Mouse (Mus musculus): ENCODE data around the gene Agap1. TPM values are rescaled to one million over a fixed set of nuclear protein-coding genes. Genes with fewer than 3 reads are reported as not detected.
A peak's percentile ranks its signal among the peaks of the same experiment; 100 is the strongest.

Gene Agap1
- polyA plus RNA-seq (2015; fragmentation: Nextera tagmentation; extraction: Ambion mirVana), result 10.6 and 11.5 TPM in 2 replicates

DNA sequence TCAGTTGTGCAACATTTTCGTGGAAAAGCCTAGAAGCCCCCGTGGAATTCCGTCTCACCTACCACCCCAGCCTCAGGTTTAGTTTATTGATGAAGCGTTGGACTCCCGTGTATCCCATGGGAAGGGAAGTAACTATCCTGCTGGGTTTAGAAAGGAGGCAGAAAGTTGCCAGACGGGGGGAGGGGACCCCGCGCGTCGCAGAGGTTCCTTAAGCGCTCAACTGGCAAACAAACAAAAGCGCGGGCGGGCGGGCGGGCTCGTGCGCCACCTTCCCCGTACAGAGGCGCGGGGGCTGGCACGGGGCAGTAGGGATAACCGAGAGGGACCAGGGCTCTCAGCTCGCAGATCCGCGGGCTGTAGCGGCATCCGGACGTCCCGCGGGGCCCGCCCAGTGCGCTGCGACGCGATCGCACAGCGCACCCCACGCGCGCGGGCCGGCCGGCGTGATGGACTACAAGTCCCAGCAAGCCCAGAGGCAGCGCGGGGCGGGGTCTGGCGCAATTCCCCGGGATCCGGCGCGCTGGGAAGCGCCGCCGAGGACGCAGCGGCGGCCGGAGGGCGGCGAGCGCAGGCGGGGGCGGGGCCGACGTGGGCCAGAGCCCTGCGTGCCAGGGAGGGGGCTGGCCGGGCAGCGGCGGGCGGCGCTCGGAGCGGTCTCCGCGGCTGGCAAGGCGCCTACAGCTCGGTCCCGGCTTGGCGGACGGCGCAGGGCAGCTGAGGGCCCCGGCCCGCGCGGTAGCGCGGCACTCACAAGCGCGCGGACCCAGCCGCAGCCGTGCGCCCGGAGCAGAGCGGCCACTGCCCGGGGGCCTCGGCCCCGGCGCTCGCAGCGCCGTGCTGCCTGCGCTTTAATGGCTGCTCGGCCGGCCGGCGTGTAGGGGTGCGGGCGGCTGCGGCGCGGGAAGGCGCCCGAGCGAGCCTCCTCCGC is at the start of gene Agap1:
Agap1 (plus strand) TSS at position 611 of the 928 bp plus-strand sequence.
- Histone ChIP-seq H3K9ac (peak within 1 kb of the TSS; percentile 77), H3K27me3 (no peaks in the 10 kb centered on the region), H3K4me1 (peaks cover 22% of the 10 kb centered on the region), H3K4me2 (peak within 1 kb of the TSS; percentile 82), H3K9me3 (no peaks in the 10 kb centered on the region), H3K4me3 (peak within 1 kb of the TSS; percentile 83), H3K36me3 (peaks cover 4% of the 10 kb centered on the region; the same call in 1 of the 2 replicates), H3K27ac (peak within 1 kb of the TSS; percentile 89)
- WGBS, result under 1% methylated on average over 69 of the region's 118 CpGs
- peak; percentile 95 for ATAC-seq (ENCODE audit: borderline replicate concordance, extremely low read depth, low FRiP score, low TSS enrichment)

DNA sequence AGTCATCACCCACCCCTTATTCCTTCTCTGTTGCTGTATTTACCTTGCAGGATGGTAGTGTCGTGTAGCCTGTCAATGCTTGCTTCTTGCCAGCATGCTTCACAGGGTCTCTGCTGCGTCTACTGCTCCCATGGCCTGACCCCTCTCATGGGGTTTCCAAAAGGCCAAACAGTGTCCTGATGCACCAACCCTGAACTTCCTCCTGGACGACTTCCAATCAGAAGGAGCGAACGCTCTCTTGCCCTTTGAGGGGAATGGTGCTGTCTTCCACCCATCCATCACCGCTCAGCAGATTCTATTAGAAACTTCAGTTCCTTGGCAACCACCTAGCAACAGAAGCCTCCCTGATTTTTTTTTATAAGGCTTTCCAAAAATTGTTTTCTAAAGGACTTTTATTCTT is 48.6 kb upstream of the Agap1 start:
- H3K4me3 ChIP-seq, result no peak overlapping the region
- no peaks in the 10 kb centered on the region for H3K36me3 ChIP-seq
- H3K9me3 ChIP-seq, result no peaks in the 10 kb centered on the region
- H3K27ac ChIP-seq, result no peak overlapping the region
- no peaks in the 10 kb centered on the region; the same call in 1 of the 2 replicates for H3K4me1 ChIP-seq
- no peak for ATAC-seq (ENCODE audit: borderline replicate concordance, extremely low read depth, low FRiP score, low TSS enrichment)
- H3K9ac ChIP-seq, result no peak overlapping the region
- H3K27me3 ChIP-seq, result no peaks in the 10 kb centered on the region
- 47% methylated on average over 6 of the region's 6 CpGs for WGBS
- no peak overlapping the region for H3K4me2 ChIP-seq

DNA sequence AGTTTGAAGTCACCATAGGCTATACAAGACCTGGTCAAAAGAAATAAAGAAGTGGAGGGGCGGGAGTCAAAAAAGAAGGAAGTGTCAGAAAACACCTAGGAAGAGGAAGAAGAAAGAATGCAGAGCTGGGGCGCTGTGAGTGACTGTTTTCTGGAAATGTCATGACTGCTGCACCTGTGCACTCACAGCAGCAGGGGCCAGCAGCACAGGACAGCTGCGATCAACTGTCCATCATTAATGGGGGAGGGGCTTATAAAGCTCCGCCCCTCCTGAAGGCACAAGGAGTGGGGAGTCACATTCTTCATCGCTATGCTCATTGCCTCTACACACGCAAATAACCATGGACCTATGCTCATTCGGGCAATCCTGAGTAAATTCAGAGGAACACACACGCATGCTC is 46.6 kb upstream of the Agap1 start:
- Histone ChIP-seq H3K36me3 (no peaks in the 10 kb centered on the region), H3K9ac (no peak overlapping the region), H3K4me1 (peaks cover 5% of the 10 kb centered on the region), H3K27me3 (no peaks in the 10 kb centered on the region), H3K9me3 (no peaks in the 10 kb centered on the region), H3K4me3 (no peak overlapping the region), H3K27ac (no peak overlapping the region), H3K4me2 (no peak overlapping the region)
- 79% methylated on average over 8 of the region's 8 CpGs for WGBS
- no peak for ATAC-seq (ENCODE audit: borderline replicate concordance, extremely low read depth, low FRiP score, low TSS enrichment)

DNA sequence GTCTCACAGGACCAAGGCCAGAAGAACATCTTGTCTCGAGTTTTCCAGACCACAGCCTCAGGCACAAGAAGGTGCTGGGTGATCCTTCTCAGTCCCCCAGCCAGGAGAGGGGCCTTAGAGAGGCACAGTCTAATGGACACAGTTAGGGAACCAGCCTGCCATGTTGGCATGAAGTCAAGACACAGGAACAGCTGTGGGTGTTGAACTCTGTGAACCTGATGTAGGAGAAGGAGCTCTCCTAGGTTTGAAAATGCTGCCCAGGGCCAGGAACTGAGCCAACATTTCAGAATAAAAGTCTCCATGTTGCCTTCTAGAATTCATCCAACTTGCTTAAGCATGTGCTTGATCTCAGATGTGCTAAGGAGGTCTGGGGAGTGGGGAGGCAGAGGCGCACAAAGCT is 41.5 kb upstream of the Agap1 start:
- no peaks in the 10 kb centered on the region for H3K27me3 ChIP-seq
- WGBS, result 44% methylated on average over 2 of the region's 2 CpGs
- H3K36me3 ChIP-seq, result no peaks in the 10 kb centered on the region
- ATAC-seq (ENCODE audit: borderline replicate concordance, extremely low read depth, low FRiP score, low TSS enrichment), result peak; percentile 75
- H3K4me2 ChIP-seq, result no peak overlapping the region
- H3K4me3 ChIP-seq, result no peak overlapping the region
- no peaks in the 10 kb centered on the region for H3K9me3 ChIP-seq
- no peak overlapping the region for H3K9ac ChIP-seq
- H3K4me1 ChIP-seq, result peaks cover 22% of the 10 kb centered on the region
- 0 out of 2 replicates have a peak overlapping the region, but pooled peaks have one; percentile 17 for H3K27ac ChIP-seq

DNA sequence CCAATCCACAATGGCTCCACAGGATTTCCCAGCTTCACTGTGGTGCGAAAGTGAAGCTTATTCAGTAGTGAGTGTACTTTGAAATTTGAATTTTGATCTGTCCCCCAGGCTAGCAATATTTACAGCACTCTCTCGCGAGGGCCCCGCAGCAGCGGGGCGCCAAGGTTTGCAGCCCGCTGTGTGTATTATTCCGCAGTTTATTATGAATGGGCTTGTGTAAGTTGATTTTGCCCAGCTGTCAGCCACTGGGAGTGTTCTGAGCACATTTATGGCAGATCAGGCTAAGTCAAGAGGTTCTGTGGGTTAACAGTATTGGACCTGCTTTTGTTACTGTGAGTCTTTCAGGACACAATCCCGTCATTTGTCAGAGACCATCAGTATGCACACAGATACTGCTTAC is 40.0 kb upstream of the Agap1 start:
- no peaks in the 10 kb centered on the region for H3K9me3 ChIP-seq
- ATAC-seq (ENCODE audit: borderline replicate concordance, extremely low read depth, low FRiP score, low TSS enrichment), result peak; percentile 63; the same call in 1 of the 2 replicates
- 37% methylated on average over 9 of the region's 9 CpGs for WGBS
- no peak overlapping the region for H3K9ac ChIP-seq
- no peak overlapping the region for H3K4me2 ChIP-seq
- H3K27me3 ChIP-seq, result no peaks in the 10 kb centered on the region
- H3K4me3 ChIP-seq, result no peak overlapping the region
- no peaks in the 10 kb centered on the region for H3K36me3 ChIP-seq
- H3K4me1 ChIP-seq, result peaks cover 22% of the 10 kb centered on the region
- H3K27ac ChIP-seq, result no peak overlapping the region

DNA sequence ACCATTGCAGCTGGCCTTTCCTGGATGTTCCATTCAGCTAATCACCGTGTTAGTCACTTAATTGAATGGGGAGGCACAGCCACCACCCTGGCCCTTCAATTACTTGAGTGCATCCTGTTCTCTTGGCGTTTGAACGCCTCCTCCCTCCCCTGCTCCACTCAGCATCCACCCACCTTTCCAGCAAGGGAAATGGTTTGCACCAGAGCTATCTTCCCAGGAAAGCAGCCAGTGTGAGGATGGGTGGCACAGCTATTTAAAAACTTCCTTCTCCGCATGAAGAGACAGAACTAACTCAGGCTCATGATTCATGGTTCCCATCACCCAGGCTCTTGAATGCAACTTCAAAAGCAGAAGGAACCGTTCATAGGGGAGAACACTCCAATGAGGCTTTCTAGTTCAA is 37.7 kb upstream of the Agap1 start:
- no peak overlapping the region for H3K4me2 ChIP-seq
- no peaks in the 10 kb centered on the region for H3K27me3 ChIP-seq
- no peak for ATAC-seq (ENCODE audit: borderline replicate concordance, extremely low read depth, low FRiP score, low TSS enrichment)
- WGBS, result 40% methylated on average over 5 of the region's 5 CpGs
- peaks cover 32% of the 10 kb centered on the region for H3K4me1 ChIP-seq
- H3K9ac ChIP-seq, result no peak overlapping the region
- H3K27ac ChIP-seq, result no peak overlapping the region
- H3K4me3 ChIP-seq, result no peak overlapping the region
- H3K36me3 ChIP-seq, result no peaks in the 10 kb centered on the region
- H3K9me3 ChIP-seq, result no peaks in the 10 kb centered on the region

DNA sequence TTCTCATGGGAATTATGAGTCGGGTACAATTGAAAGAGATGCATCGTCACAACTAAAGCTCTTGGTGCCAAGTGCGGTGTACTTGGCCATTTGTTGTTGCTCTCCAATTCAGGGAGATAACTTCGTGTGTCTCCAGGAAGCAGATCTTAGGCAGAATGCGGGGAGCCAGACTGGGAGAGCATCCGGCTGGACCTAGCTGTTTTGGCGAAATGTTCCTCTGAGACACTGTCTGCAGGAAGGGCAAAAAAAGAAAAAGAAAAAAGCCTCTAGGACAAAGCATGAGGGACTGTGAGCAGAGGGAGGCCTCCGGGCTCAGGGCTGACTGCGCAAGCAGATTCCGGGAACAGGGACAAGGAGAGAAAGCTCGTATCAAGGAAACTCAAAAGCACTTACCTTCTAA is 34.0 kb upstream of the Agap1 start:
- WGBS, result 66% methylated on average over 11 of the region's 11 CpGs
- no peak overlapping the region for H3K9ac ChIP-seq
- H3K36me3 ChIP-seq, result no peaks in the 10 kb centered on the region
- no peak overlapping the region for H3K4me2 ChIP-seq
- H3K9me3 ChIP-seq, result no peaks in the 10 kb centered on the region
- H3K27ac ChIP-seq, result no peak overlapping the region
- H3K4me3 ChIP-seq, result no peak overlapping the region
- no peaks in the 10 kb centered on the region for H3K27me3 ChIP-seq
- no peak for ATAC-seq (ENCODE audit: borderline replicate concordance, extremely low read depth, low FRiP score, low TSS enrichment)
- peaks cover 10% of the 10 kb centered on the region for H3K4me1 ChIP-seq

DNA sequence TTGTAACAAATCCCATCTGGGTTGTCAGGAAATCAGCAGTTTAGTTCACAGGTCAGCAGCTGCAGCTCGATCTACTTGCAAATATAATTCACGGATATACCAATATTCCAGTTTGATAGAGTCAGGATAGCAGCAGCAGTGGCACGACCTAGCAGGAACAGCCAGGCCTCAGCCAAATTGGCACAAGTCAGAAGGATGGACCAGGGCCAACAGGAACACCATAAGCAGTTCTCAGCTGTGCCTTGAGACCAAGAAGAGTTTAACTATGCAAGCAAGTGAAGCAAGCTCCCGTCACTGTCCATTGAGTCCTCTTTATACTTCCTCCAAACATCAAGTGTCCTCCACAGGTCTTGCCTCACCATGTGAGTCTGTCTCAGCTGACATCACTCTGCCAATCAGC is 33.2 kb upstream of the Agap1 start:
- no peak overlapping the region for H3K4me2 ChIP-seq
- 39% methylated on average over 4 of the region's 4 CpGs for WGBS
- H3K27ac ChIP-seq, result no peak overlapping the region
- no peaks in the 10 kb centered on the region for H3K9me3 ChIP-seq
- no peak for ATAC-seq (ENCODE audit: borderline replicate concordance, extremely low read depth, low FRiP score, low TSS enrichment)
- no peaks in the 10 kb centered on the region for H3K36me3 ChIP-seq
- no peaks in the 10 kb centered on the region for H3K27me3 ChIP-seq
- H3K4me1 ChIP-seq, result peaks cover 10% of the 10 kb centered on the region
- H3K4me3 ChIP-seq, result no peak overlapping the region
- H3K9ac ChIP-seq, result no peak overlapping the region

DNA sequence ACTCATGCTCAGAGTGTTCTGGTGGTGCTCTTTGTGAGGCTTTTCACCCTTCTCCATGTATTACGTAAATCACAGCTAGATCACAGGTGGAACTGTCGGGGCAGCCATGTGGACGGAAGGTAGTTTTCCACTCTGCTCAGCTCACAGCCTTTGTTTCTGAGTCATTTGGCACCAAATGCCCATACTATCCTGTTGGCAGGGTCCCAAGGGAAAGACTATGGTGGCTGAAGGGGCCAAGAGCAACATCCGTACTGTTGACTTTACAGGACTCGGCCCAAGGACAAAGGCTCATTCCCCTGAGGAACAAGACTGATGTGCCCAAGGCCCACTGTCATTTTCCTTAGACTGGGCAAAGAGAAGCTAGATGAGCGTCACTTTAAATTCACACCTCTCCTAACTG is 30.0 kb upstream of the Agap1 start:
- H3K27me3 ChIP-seq, result no peaks in the 10 kb centered on the region
- no peak overlapping the region for H3K9ac ChIP-seq
- no peak overlapping the region for H3K4me3 ChIP-seq
- H3K4me1 ChIP-seq, result peaks cover 10% of the 10 kb centered on the region
- no peak overlapping the region for H3K27ac ChIP-seq
- no peak overlapping the region for H3K4me2 ChIP-seq
- no peaks in the 10 kb centered on the region for H3K36me3 ChIP-seq
- 74% methylated on average over 6 of the region's 6 CpGs for WGBS
- H3K9me3 ChIP-seq, result no peaks in the 10 kb centered on the region
- ATAC-seq (ENCODE audit: borderline replicate concordance, extremely low read depth, low FRiP score, low TSS enrichment), result no peak

DNA sequence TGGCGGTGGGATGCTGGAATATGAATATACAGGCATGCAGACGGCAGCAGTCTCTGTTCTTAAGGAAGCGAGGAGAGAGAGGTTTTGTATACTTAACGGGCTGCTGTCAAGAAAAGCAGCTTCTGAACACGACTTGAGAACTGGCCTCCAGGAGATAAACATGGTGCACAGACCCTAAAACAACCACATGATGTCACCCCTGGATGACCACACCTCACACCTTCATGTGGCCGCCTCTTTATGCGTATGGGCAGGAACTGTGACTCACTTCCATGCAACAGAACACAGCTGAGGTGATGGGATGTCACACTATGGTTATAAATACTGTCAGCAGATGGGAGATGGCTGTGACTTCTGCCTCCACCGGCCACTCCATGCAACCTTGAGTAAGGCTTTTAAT is 28.5 kb upstream of the Agap1 start:
- Histone ChIP-seq H3K9me3 (no peaks in the 10 kb centered on the region), H3K4me2 (no peak overlapping the region), H3K4me1 (peaks cover 6% of the 10 kb centered on the region; the same call in 1 of the 2 replicates), H3K27ac (no peak overlapping the region), H3K36me3 (no peaks in the 10 kb centered on the region), H3K27me3 (no peaks in the 10 kb centered on the region), H3K4me3 (no peak overlapping the region), H3K9ac (no peak overlapping the region)
- WGBS, result 50% methylated on average over 8 of the region's 8 CpGs
- ATAC-seq (ENCODE audit: borderline replicate concordance, extremely low read depth, low FRiP score, low TSS enrichment), result no peak

DNA sequence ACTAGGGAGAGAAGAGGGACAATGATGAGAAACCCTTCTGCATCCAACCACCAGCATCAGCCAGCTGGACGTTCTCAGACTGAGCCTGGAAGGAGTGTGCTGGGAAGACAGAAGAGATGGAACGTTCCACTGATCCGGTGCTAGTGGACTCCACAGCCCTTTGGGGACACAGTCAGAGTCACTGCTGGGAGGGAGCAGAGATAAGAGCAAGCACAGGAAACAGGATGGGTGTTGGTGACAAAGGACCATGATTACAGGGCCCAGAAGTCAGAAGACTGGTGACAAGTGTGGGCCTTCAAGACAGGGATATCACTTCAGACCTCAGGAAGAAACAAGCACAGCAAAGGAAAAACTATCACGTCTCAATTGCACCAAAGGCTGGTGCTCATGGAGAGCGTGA is 25.9 kb upstream of the Agap1 start:
- WGBS, result 52% methylated on average over 5 of the region's 5 CpGs
- ATAC-seq (ENCODE audit: borderline replicate concordance, extremely low read depth, low FRiP score, low TSS enrichment), result no peak
- H3K36me3 ChIP-seq, result no peaks in the 10 kb centered on the region
- no peak overlapping the region for H3K4me2 ChIP-seq
- no peaks in the 10 kb centered on the region for H3K4me1 ChIP-seq
- H3K27ac ChIP-seq, result no peak overlapping the region
- no peaks in the 10 kb centered on the region for H3K9me3 ChIP-seq
- H3K27me3 ChIP-seq, result no peaks in the 10 kb centered on the region
- no peak overlapping the region for H3K4me3 ChIP-seq
- no peak overlapping the region for H3K9ac ChIP-seq

DNA sequence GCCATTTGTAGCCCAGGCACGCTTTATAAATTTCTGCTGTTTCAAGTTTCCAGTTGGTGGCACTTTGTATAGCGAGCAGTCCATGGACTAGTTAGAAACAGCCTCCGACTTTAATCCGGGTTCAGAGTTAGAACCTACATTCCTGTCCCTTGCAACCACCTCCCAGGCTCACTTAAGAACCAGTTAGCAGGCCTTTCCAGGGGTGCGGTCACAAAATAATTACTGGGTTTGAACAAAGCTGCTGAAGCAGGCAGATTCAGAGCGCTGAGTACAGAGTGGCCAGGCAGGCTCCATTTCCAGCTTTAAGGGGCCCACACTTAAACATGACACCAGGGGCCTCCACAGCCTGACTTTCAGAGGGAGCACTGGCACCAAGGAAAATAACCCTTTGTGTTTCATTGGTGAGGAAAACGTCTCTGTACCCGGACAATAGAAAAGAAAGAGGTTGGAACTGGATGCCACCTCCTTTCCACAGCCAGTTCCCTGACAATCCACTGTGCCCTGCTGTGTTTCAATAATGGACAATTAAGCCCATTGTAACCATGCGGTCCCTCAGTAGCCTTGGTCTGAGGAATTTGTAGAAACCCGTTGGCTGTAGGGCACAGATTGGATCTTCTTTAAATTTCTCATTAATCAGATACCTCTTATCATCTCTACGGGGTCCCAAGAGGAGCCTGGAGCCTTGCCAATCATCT is 24.5 kb upstream of the Agap1 start:
- WGBS, result 76% methylated on average over 11 of the region's 11 CpGs
- Histone ChIP-seq H3K4me2 (no peak overlapping the region), H3K4me1 (no peaks in the 10 kb centered on the region), H3K36me3 (no peaks in the 10 kb centered on the region), H3K27ac (no peak overlapping the region), H3K9ac (no peak overlapping the region), H3K27me3 (no peaks in the 10 kb centered on the region), H3K4me3 (no peak overlapping the region), H3K9me3 (no peaks in the 10 kb centered on the region)
- ATAC-seq (ENCODE audit: borderline replicate concordance, extremely low read depth, low FRiP score, low TSS enrichment), result no peak

All from lung, embryonic 15.5 days (tissue).